Mouse (Mus musculus) E14TG2a.4 (cell line): ENCODE data around the gene Oprm1.

Source experiments
- H3K27me3 ChIP-seq: 2 replicates; pipeline ENCODE4 v1.6.1; 2014; ENCODE audit warnings: low read length, control low read depth; ENCODE audit not compliant: insufficient read depth
- H3K36me3 ChIP-seq: 2 replicates; pipeline ENCODE4 v1.6.1; 2014; ENCODE audit warnings: low read length, control low read depth; ENCODE audit not compliant: insufficient read depth
- H3K4me1 ChIP-seq: replicated peaks from 2 replicates; pipeline ENCODE4 v1.6.1; 2014; ENCODE audit warnings: low read depth, low read length, control low read depth
- H3K4me3 ChIP-seq: replicated peaks from 2 replicates; pipeline ENCODE4 v1.5.1; 2014; ENCODE audit warnings: mild to moderate bottlenecking, low read length
- H3K9me3 ChIP-seq: 2 replicates; pipeline ENCODE4 v1.6.1; 2014; ENCODE audit warnings: low read length, control low read depth
- CTCF ChIP-seq: conservative IDR thresholded peaks from 2 replicates; pipeline ENCODE4 v1.5.1; 2014; ENCODE audit warnings: low read length
- NANOG ChIP-seq: IDR thresholded peaks from 2 replicates; pipeline ENCODE4 v1.6.1; 2014; ENCODE audit warnings: borderline replicate concordance, low read length, mixed read lengths
- POU5F1 ChIP-seq: IDR thresholded peaks from 2 replicates; pipeline ENCODE4 v1.6.1; 2014; ENCODE audit warnings: low read length, borderline replicate concordance

Oprm1 gene

DNA sequence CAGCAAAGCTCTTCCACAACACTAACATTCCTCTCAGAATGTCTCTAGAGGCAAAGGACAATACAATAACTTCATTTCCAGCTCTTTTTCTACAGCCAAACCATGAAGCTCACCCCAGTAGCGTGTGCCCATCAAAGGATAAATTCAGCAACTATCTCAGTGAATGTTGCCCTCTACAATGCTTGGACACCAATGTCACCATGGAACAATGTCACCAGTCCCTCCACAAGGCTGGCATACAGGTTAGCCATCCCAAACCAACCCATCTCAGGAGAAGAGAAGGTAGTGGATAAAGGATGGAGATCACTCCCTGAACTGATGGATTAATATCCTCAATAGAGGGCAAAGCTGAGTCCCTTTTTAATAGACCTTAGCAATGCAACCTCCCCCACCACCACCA, 220.4 kb downstream of the Oprm1 start:
- H3K36me3 ChIP-seq: no peaks in the 10 kb centered on the region
- H3K4me3 ChIP-seq: no peak overlapping the region
- H3K4me1 ChIP-seq: 0 out of 2 replicates have a peak, but pooled peaks cover 3% of the 10 kb centered on the region
- TF ChIP-seq CTCF (no peak), NANOG (no peak), POU5F1 (no peak)
- H3K9me3 ChIP-seq: peaks cover 4% of the 10 kb centered on the region; the same call in 1 of the 2 replicates
- no peaks in the 10 kb centered on the region for H3K27me3 ChIP-seq

DNA sequence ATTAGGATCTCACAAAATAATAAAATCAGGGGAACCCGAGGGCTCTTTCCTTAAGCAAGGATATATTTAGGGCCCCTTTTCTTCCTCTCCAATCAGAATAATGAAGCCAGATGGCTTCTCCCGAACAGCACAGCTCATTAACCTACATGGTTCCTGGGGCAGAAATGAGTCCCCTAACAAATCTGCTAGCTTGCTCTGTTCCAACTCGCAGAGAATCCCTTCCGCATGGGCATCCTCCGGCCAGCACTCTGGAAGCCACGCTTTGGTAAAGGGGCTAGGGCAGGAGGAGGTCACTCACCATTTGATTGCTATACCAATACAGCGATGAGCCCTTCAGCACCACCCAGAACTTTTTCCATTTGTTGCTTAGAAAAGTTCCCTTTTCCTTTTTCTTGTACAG, 220.9 kb downstream of the Oprm1 start:
- Histone ChIP-seq H3K4me3 (no peak overlapping the region), H3K27me3 (no peaks in the 10 kb centered on the region), H3K36me3 (no peaks in the 10 kb centered on the region), H3K9me3 (peaks cover 4% of the 10 kb centered on the region; the same call in 1 of the 2 replicates), H3K4me1 (0 out of 2 replicates have a peak, but pooled peaks cover 3% of the 10 kb centered on the region)
- TF ChIP-seq CTCF: no peak
- no peak for TF ChIP-seq POU5F1
- TF ChIP-seq NANOG: no peak

DNA sequence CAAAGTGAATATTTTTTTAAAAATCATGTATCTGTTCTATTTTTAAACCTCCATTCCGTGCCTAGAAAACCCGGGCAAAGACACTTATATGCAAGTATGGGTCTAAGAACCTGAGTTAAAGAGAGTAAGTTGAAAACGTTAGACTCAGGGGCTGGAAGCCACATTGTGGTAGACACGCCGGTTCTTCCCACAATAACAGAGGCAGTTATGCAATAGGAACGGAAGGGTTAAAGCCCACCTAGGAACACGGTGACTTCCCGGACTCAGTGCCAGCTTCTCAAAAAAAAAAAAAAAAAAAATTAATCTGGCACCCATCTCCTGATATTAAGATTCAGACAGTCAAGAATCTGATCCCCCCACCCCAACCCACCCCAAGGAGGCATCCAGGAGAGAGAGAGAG, 221.5 kb downstream of the Oprm1 start:
- Histone ChIP-seq H3K4me3 (no peak overlapping the region), H3K4me1 (0 out of 2 replicates have a peak, but pooled peaks cover 3% of the 10 kb centered on the region), H3K9me3 (peaks cover 4% of the 10 kb centered on the region; the same call in 1 of the 2 replicates), H3K36me3 (no peaks in the 10 kb centered on the region), H3K27me3 (no peaks in the 10 kb centered on the region)
- TF ChIP-seq POU5F1 (no peak), NANOG (no peak)

DNA sequence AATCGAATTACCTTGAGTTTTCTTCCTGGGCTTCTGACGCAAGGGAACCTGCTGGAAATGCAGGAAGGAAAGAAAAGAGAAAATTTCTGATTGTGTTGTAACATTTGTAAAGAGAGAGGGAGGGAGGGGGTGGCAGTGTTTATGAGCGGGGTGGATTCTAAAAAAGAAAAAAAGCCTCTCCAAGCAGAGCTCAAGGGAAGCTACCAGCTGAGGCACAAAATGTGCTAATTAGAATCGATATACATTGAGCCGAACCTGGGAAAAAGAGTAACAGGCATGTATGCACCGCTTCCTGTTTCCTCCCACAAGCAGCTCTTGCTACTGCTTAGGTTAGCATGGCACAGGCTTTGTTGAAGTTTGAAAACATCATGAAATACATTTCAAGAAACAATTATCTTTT, 221.9 kb downstream of the Oprm1 start:
- H3K4me3 ChIP-seq: no peak overlapping the region
- 0 out of 2 replicates have a peak, but pooled peaks cover 3% of the 10 kb centered on the region for H3K4me1 ChIP-seq
- H3K9me3 ChIP-seq: peaks cover 4% of the 10 kb centered on the region; the same call in 1 of the 2 replicates
- TF ChIP-seq POU5F1 (no peak), NANOG (no peak), CTCF (no peak)
- no peaks in the 10 kb centered on the region for H3K27me3 ChIP-seq
- no peaks in the 10 kb centered on the region for H3K36me3 ChIP-seq

DNA sequence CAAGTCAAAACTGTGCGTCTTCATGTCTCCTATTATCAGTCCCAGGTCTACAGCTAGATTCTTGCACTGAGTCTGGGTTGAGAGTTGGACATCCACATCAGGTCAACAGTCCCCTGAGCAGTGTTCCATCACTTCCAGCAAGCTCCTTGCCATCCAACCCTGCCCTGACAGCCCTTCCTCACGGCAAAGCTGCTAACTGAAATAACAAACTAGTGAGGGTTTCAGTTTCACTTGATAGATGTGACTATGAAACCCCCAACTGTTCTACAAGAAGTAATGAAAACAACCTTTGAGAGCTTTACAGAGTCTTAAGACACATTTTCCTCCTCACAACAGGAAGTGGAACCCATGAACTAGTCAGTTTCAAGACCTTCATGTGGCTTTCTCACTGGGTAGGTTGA, 224.4 kb downstream of the Oprm1 start:
- no peak for TF ChIP-seq CTCF
- TF ChIP-seq NANOG: no peak
- TF ChIP-seq POU5F1: no peak
- H3K4me3 ChIP-seq: no peak overlapping the region
- peaks cover 4% of the 10 kb centered on the region; the same call in 1 of the 2 replicates for H3K9me3 ChIP-seq
- no peaks in the 10 kb centered on the region for H3K27me3 ChIP-seq
- H3K4me1 ChIP-seq: 0 out of 2 replicates have a peak, but pooled peaks cover 3% of the 10 kb centered on the region
- no peaks in the 10 kb centered on the region for H3K36me3 ChIP-seq

DNA sequence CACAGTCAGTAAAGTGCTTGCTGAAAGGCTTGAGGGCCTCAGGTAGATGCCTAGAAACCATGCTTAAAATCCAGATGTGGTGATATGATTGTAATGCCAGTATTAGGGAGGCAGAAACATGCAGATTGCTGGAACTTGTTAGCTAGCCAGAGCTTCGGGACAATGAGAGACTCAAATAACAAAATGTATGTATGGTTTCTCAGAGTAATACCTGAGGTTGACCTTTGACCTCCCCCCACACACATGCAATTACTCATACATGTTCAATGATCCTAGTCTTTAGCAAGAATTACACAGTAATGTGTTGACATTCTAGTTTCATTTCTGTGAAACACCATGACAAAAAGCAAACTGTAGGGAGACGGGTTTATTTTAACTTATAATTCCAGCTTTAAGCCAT, 225.1 kb downstream of the Oprm1 start:
- Histone ChIP-seq H3K36me3 (no peaks in the 10 kb centered on the region), H3K4me1 (0 out of 2 replicates have a peak, but pooled peaks cover 3% of the 10 kb centered on the region), H3K27me3 (no peaks in the 10 kb centered on the region), H3K9me3 (peaks cover 4% of the 10 kb centered on the region; the same call in 1 of the 2 replicates), H3K4me3 (no peak overlapping the region)
- TF ChIP-seq POU5F1 (no peak), NANOG (no peak), CTCF (no peak)

DNA sequence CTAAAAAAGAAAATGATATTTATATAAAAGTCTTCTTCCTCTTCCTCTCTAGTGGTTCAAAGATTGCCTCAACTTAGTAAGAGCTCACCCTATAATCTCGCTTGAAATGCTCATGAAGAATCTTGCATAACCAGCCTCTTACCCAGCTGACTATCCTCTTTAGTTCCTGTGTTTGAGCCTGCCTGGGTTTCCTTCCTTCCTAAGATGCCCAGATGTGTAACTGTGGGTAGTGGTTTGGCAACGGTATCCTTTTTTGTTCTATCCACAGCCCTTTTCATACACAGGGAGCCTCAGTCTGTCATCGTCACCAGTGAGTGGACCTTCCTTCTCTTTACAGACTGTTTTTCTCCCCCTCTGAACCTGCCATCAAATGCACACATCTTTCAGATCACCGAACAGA, 227.9 kb downstream of the Oprm1 start:
- TF ChIP-seq CTCF: no peak
- no peak for TF ChIP-seq POU5F1
- no peak for TF ChIP-seq NANOG

DNA sequence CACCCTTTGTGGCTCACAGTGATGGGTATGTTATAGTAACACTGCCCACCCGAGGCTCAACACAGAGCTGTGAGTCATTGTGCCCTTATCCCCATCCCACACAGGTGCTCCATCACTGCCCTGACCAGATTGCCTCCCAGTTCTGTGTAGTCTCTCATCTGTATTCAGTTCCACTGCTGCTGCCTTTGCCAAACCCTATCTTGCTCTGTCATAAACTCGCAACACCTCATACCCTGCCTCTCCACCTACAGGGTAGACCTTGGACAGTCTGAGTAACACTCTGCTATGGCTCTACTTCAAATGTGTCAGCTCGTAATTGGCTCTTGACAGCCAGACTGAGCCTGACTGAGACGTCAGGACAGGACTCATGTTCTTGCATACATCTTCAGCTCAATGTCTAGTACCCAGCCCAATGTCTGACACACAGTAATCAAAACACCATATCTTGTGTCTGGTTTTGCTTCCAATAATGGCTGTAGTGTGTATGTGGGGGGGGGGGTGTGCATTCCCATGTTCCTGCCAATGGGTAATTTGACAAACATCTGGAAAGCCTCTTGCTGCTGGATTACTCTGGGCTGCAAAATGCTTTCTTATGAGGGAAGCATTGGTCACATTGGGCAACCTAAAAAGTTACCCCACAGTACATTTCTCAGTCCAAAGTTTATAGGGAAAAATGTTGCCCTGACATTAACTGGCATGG, 229.2 kb downstream of the Oprm1 start:
- no peaks in the 10 kb centered on the region for H3K4me1 ChIP-seq
- TF ChIP-seq CTCF: no peak
- no peak for TF ChIP-seq NANOG
- no peak for TF ChIP-seq POU5F1
- no peaks in the 10 kb centered on the region for H3K27me3 ChIP-seq
- no peaks in the 10 kb centered on the region for H3K36me3 ChIP-seq
- no peak overlapping the region for H3K4me3 ChIP-seq
- no peaks in the 10 kb centered on the region for H3K9me3 ChIP-seq

More for the DNA sequence above, 227.9 kb downstream of the Oprm1 start:
- Histone ChIP-seq H3K36me3 (no peaks in the 10 kb centered on the region), H3K4me1 (no peaks in the 10 kb centered on the region), H3K9me3 (no peaks in the 10 kb centered on the region), H3K4me3 (no peak overlapping the region), H3K27me3 (no peaks in the 10 kb centered on the region)
